Mouse (Mus musculus) liver, adult 2 months (tissue): ENCODE data around the gene Rfwd3.

Experiments
- CTCF ChIP-seq: fragments of 200-500 bp; IDR thresholded peaks from 2 replicates; pipeline ENCODE4 v1.5.1; 2011; ENCODE audit warnings: low read depth, low read length, control low read depth
- POLR2A ChIP-seq: fragments of 200-500 bp; IDR thresholded peaks from 2 replicates; pipeline ENCODE4 v1.6.1; 2011; ENCODE audit warnings: low read length, control low read depth; ENCODE audit not compliant: insufficient read depth; ENCODE audit errors: extremely low read depth

GRCm38 (mm10) chr8:111343225-111343624 is 43.2 kb upstream of the Rfwd3 start:
- peak; percentile 99 for TF ChIP-seq CTCF
- TF ChIP-seq POLR2A: no peak
